Mouse (Mus musculus): ENCODE results near the gene Ifnar2.

The Ifnar2 gene

DNA sequence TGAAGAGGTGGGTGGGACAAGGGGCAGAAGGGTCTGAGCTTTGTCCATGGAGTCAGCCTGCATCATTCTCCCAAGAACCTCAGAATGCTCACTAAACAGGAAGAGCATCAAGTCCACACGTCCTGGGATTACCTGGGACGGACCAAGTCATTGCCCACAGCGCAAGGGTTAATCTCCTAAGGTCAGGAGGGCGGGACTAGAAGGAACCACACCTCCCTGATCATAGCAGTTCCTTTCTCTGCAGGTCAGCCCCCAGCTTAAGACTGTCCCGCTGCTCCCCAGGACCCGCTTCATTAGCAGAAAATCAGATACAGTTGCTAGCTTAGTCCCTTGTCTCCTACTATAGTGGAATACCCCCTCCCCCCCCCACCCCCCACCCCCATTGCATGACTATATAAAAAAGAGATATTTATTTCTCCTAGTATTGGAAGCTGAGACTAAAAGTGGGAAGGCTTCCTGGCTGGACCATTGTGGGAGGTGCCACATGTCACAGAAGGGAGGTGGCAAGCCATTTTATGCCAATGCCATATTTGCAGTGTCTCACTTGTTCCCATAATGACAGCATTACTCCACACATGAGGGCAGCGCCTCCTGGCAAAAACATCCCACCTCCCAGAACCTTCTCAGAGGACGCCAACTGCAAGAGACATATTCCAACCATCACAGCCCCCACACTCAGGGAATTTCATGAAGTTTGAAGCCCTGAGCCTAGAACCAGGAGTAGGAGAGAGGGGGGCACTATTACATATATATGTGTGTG is 23.2 kb downstream of the Ifnar2 start:
- peak; percentile 80 for DNase-seq

DNA sequence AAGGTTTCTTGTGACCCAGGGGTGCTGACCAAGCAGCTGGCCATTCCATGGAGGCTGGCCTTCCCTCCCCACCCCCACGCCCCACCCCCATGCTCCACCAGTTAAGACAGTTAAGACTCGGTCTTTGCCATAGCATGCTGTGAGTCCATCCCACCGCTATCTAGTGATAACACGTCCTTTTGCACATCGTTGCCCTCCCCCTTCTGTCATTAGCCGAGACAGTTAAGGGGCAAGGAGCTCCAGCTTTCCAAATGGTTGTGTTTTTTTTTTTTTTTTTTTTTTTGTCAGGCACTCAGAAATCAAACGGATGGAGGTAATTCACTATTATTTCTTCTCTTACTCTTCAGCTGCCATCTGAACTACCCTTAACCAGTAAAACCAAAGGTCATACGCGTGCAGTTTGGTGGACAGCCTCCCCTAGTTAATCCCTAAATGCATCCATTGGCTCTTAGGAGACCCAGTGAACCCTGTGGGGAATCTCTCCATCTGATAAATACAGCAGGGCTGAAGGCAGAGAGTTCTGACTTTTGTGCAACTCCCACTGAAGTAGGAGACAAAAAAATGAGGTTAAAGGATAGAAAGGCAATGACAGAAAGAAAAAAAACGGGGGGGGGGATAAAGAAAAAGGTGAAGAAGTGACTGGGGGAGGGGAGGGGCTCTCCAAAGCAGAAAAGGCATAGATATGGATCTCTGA is 24.4 kb downstream of the Ifnar2 start:
- DNase-seq = no peak

DNA sequence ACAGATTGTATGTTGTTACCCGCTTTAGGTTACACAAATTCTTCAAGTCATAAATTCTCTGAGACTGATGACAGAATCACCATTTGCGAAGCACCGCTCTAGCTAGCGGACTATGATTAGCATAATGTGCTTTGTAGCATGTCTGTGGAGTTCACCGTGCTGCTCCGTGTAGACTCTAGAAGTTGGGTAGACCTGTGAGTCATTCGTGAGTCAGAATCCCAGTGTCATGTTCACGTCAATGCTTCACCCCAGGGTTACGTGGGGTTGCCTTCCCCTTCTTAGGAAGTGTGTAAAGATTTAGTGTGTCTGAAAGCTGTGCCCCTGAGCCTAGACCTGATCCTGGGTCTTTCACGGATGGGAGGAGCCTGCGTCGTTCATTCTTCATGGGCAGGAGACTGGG is 25.4 kb downstream of the Ifnar2 start:
- no peak for DNase-seq

DNA sequence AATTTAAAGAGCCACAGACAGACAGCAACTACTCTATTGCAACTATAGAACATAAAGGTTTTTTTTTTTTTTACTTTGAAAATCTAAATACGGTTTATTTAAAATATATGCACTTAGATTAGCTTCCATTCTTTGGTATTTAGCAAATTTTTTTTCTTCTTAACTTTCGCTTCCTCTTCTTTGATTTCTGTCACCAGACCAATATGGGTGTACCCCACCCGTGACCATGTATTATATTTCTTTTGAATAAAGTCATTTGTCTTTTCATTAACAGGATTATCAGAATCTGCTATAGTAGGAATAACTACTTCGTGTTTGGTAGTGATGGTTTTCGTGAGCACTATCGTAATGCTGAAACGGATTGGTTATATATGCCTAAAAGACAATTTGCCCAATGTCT is 26.4 kb downstream of the Ifnar2 start:
- DNase-seq = no peak

DNA sequence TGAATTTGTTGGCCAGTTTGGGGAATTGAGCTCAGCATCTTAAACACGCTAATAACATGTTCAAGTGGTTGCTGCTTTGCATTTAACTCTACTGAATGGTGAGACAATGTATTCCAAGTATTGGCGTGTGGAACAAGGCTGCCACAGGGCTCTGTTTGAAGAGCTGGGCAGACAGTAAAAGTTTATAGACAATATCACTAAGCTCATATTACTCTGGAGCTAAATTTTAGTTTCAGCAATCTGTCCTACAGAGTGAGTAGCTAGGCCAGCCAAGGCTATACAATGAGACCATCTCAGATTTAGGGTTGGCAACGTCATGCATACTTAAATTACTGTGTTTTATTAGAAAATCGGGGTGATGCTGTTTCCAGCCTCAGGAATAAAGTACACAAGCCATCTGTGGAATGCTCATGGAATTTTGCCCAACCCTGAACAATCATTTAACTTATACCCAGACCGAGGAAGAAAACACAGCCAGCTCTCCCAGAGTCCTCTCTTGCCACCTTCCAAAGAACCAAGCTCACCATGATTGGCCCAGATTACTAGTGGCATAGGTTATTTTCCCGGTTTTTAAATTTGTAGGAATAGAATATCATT is 29.1 kb downstream of the Ifnar2 start:
- DNase-seq = no peak

DNA sequence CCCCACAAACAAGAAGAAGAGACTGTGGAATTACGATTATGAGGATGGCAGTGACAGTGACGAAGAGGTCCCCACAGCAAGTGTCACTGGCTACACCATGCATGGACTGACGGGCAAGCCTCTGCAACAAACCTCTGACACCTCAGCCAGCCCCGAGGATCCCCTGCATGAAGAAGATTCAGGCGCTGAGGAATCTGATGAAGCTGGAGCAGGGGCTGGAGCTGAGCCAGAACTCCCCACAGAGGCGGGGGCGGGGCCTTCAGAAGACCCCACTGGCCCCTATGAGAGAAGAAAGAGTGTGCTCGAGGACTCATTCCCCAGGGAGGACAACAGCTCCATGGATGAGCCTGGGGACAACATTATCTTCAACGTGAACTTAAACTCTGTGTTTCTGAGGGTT is 31.2 kb downstream of the Ifnar2 start:
- no peak for DNase-seq

DNA sequence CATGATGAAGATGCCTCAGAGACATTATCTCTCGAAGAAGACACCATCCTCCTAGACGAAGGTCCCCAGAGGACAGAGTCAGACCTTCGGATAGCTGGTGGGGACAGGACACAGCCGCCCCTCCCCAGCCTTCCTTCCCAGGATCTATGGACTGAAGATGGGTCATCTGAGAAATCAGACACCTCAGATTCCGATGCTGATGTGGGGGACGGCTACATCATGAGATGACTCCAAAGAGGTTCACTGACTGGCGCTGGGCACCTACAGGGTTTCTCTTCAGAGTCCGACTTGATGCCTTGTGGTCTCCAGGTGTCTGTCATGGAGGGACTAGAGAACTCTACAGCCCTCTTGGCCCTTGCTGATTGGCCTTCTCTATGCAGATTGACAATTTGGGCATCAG is 31.6 kb downstream of the Ifnar2 start:
- no peak for DNase-seq

DNA sequence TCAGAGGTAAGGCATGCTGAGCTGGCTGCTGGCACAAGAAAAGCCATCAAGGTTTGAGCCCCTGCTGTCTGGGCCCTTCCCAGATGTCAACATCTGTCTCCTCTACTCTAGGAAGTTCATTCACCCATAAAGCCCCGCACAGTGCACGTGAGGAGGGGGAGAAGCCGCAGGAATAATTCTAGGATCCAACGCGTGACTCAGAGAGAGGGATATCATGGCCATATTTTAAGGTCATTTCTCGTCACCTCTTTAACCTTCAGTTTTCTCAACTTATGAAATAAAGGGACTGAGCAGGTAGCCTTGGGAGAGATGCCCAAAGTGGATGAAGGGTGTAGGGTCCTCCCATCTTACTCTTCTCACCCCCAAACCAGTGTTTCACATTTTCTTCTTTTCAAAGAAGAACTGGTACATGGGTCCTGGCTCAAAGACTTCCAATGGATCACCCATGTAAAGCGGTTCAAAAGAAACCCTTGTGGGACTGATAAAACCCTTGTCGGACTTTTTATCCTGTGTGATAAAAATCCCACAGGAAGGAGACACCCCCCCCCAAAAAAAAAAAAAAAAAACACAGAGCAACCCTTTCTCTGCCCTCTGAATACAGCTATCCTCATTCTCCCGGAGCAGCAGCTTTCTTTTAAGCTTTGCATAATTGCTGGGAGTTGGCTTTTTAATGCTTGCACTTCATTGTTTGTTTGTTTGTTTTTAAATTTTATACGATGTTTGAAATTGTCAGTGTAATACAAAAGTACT is 32.4 kb downstream of the Ifnar2 start:
- no peak for DNase-seq

DNA sequence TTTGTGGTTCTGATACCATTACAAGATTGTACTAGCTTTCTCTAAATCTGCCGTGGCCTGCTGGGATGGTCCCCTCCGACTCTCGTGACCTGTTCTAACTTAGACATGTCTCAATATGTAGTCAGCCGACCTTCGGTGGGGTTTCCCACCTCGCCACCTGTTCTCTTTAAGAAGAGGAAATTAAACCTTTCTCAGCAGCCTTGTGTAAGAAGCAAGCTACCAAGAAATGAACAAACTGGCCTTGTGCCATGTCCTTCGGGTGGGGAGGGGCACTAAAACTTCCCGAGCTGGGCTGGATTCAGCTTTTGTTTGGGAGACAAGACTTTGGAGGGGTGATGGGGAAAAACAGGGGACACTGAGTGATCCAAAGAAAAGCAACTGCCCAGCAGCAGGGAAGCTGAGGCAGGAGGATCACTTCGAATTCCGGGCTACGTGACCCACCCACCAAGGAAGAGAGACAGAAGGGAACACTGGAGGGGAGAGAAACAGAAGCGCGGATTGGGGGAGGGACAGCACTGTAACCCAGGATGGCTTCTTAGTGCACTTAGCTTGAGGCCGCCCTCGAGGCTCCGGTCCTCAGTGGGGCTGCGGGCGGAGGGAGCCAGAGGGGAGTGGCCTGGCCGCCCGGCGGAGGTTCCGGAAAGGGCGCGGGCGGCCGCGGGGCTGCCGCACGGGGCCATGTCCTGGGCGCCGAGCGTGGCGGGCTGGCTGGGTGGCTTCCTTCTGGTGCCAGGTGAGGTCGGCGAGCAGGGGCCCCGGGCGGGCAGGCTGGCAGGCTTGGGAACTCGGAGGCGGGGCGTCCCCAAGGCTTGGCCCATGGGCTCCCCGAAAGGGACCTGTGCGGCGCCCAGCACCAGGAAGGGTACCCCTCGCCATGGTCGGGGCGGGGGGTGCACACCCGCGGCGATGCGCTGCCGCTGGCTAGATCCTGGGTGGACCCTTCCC is 33.3 kb downstream of the Ifnar2 start, which contains the start of gene Il10rb:
TSS of gene Il10rb (plus strand) at position 525 of the 945 bp plus-strand sequence.
- peak; percentile 60 for DNase-seq

DNA sequence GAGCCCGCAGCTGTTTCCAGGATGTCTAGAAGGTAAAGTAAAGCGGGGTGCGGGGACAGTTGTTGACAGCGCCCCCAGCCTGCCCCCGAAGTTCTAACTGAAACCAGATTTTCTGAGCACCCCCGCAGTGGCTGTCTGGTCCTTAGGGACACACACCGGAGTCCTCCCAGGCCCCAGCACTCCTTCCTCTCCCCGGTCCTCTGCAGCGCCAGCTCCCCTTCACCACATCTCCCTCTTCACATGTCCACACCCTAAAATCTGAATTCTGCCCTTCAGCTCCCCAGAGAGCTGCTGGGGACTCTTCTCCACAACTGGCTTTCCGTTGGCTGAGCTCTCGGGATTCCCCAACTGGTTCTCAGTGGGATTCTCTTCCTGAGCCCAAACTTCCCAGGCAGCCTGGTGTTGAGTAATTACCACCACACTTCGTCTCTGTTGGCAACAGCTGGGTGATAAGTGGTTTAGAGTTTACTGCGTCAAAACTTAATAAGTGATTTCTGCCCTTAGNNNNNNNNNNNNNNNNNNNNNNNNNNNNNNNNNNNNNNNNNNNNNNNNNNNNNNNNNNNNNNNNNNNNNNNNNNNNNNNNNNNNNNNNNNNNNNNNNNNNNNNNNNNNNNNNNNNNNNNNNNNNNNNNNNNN is 34.1 kb downstream of the Ifnar2 start:
- no peak for DNase-seq

DNA sequence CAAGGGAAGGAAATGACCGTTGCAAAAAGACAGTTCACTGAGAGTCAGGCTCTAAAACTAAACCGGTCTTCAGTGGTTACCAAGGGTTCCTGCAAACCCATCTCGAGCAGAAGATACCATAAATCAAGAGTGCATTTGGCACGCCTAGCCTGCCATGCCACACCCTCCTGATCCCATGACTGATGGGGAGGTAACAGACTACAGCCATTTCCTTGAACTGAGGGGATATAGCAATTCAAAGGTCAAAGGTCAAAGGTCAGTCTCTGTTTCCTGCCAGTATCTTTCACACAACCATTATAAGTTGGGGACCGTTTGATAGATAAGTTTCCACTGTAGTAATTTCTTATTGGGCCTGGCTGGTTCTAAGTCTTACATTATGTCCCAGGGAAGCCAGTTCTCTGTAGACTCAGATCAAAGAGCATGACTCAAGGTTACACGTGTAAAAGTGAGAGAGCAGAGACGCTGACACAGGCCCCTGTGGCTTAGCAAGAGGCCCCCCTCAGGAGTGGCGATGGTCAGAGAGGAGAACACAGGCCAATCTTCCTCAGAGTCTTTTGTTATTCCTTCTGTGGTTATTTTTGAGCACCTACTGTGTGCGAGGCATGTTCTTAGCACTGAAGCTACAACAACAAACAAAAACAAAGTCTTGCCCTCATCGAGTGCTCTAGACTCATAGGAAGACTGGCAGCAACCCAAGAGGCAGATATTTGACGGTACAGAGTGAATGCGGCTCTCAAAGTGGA is 40.7 kb downstream of the Ifnar2 start:
- no peak for DNase-seq

DNA sequence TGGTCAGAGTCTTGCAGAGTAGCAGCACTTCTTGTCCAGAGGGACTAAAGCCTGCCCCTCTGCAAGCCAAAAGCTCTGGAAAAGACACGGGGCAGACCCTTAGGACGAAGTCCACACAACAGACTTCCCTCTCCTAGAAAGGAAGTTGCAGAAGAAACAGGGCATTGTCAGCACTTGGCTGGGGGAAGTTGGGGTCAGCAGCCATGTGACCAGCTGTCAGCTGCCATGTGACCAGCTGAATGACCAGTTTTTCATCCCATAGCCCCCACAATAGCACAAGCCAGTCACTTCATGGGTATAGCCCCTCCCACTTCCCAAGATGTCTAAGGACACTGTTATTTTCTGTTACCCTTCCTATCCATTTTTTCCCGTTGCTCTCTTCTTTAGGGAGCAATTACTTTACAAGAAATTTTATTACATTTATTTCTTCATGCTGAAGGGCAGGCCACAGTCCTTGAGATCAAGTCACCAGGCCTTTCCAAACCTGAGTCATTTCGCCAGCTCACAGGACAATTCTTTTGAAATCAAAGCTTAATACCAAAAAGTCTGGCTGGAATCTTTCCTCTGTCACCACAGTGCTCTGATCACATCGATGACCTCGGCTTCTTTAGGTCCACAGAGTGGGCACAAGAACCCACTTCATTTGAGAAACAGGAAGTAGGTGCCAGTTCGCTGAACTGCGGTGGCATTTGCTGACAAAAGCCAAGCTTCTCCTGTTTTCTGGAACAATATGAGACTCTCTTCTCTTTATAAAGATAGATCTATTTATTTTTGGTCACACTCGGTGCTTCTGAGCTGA is 43.0 kb downstream of the Ifnar2 start:
- DNase-seq = peak; percentile 75

DNA sequence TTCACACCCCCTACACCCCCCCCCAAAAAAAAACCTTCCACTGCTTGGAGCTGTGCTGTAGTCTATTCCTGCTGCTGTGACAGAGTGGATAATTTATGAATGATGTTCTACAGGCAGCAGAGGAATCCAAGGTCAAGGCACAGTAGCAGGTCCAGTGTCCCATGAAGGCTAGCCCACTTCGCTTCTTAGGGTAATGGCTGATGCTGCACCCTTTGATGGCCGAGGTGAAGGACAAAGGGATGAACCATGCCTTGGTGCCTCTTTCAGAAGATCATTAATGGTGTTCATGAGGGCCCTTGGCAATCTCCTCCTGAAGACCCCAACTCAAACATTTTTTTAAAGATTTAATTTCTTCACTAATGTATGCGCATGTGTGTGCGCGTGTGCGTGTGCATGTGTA is 43.8 kb downstream of the Ifnar2 start:
- DNase-seq = no peak

DNA sequence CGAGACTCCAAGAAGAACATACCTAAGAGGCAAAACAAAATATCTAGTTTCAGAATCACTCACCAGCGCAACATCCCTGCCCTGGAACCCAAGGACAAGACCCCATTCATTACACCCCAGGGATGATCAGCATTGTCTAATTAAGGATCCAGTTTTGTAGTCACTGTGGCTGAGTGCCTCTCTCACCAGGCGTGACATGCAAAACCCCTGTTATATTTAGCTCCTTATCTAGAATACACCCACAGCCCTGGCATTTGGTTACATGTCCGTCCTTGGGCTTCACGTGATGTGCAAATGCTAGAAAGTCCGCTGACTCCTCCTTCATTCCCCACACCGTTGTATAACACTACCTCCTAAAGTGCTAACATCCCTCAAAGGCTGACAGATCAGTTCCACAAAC is 44.4 kb downstream of the Ifnar2 start:
- DNase-seq = no peak

DNA sequence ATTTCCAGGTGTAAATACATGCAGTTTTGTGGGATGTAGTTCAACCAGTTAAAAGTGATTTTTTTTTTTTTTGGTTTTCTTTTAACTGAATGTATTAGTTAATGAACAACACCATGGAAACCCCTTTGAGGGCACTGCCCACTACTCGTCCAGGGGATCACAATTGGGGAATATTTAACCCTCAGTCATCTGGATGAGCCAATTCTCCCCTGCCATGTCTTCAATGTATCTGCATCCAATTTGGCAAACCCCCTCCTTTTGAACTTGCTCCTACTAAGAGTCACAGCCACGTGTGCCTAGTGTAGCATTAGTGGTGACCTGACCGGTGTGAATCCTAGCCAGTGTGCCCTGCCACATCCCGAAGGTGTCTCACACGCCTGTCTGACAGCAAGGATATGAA is 45.9 kb downstream of the Ifnar2 start:
- no peak for DNase-seq

DNA sequence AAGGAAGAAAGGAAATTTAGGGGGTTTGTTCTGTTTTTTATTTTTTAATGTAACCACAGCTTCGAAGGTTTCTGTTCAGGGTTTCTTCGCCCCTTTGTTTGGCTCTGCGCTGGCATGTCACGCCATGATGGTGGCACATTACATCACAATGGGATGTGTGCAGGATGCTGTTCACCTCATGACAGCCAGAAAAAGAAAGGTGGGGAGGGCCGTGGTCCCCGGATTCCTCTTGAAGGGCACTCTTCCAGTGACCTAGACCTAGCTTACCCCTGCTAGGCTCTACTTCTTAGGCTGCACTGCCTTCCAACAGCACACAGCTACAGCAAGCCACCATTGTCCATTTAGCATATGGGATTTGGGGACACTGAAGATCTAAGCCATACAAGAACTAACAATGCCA is 53.2 kb downstream of the Ifnar2 start:
- no peak for DNase-seq

DNA sequence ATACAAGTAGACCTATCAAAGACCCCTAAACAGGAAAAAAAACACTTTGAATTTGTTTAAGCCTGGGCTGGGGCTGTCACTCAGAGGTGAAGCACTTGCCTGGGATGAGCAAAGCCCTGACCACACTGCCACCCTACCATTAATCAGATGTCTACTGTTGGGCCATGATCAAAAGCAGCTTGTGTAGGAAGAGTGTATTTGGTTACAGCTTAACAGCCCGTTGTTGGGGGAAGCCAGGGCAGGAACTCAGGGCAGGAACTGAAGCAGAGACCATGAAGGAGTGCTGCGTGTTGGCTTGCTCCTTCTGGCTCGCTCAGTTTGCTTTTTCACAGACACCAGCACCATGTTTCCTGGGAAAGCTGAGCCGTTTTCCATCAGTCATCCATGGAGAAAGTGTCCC is 54.0 kb downstream of the Ifnar2 start:
- DNase-seq = no peak

DNA sequence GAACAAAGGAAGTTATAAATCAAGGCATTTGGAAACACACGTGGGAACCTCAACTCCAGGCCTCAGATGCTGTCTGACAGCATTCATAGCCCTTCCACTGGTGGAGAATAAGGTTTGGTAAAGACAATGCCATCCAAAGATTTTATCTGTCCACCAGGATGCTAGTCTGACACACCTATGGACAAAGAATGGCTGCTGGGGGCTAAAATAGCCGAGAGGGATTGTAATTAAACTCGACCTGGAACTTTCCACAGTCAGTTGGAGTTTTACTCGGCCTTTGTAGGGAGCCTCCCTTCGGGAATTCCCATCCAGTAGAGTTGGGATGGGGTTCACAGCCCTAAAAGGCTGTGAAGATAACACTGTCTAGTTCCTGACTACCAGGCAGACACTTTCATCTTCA is 54.9 kb downstream of the Ifnar2 start:
- no peak for DNase-seq

DNA sequence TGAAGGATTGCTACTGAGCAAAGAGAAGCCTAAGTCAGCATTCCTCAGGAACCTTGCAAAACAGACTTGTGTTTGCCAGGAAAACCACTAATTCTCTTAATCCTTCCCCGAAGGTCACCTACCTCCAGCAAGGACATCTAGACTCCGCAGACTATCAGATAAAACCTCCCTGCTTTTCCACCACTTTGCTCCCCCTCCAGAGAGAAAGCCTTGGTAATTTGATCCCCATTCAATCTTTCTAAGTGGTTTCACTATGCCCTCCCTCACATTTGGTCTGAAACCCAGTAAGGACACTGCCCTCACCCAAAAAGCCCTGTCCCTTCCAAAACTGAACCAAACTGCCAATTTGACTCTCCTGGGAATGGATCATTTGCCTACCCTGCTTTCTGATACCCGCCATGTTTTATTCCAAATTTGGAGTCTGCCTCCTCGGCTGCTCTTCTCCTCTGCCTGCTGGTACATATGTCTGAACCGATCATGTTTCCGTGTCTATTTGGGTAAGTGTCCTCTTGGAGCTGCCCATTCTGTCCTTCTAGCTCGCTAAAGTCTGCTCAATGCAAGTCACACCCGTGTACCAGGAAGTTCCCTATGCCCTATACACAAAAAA is 55.8 kb downstream of the Ifnar2 start:
- DNase-seq = no peak
